Mouse (Mus musculus): ENCODE measurements at regions not wholly inside any gene's neighbourhood (a gene's known extent, or its start where the extent isn't known, plus 50 kb on each side); places are given as distances from the start of the nearest gene placed in this dataset.

GRCm38 (mm10) chr4:105994390-105994798 lies 204.7 kb downstream of the Gm12728 start:
- Histone ChIP-seq H3K27me3 (replicated peaks; ENCODE audit: control insufficient read depth, insufficient read depth, low read length) (no peaks in the 10 kb centered on the region), H3K36me3 (ENCODE audit: control insufficient read depth, insufficient read depth, low read length) (no peaks in the 10 kb centered on the region), H3K4me3 (ENCODE audit: low read depth, low read length) (no peak overlapping the region), H3K9me3 (ENCODE audit: control insufficient read depth, low read length) (no peaks in the 10 kb centered on the region), H3K4me1 (ENCODE audit: control insufficient read depth, insufficient read depth, low read length) (peaks cover 7% of the 10 kb centered on the region; the same call in 1 of the 2 replicates), H3K4me2 (ENCODE audit: low read depth, low read length) (no peak overlapping the region), H3K27ac (replicated peaks; ENCODE audit: low read depth, low read length) (no peak overlapping the region), H3K9ac (ENCODE audit: low read depth, low read length) (no peak overlapping the region)
- DNase-seq (ENCODE audit: low spot score) (no peak), ATAC-seq (ENCODE audit: low read depth) (no peak)
- WGBS: 60% methylated on average over 14 of the region's 14 CpGs

DNA sequence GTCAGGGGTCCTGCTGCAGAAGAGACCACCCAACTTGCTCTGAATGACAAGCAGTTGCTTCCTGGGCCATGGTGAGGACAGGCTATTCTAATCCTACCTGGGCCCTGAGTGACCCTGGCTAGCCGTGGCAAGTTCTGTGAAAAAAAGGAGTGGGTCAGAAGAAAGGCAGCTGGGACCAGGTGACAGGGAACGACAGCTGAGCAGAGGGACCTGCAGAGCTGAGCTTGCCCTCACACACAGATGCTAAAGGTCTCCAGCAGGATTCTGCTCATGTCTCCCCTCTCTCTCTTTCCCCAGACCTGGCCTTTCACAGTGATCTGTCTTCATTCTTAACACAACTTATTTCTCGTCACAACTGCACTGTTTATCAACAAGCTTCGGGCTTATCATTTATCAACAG lies 206.4 kb downstream of the Gm12728 start:
- H3K4me3 ChIP-seq (ENCODE audit: low read depth, low read length): no peak overlapping the region
- H3K36me3 ChIP-seq (ENCODE audit: control insufficient read depth, insufficient read depth, low read length): no peaks in the 10 kb centered on the region
- H3K4me1 ChIP-seq (ENCODE audit: control insufficient read depth, insufficient read depth, low read length): peaks cover 7% of the 10 kb centered on the region; the same call in 1 of the 2 replicates
- WGBS: 65% methylated on average over 4 of the region's 4 CpGs
- DNase-seq (ENCODE audit: low spot score) (no peak), ATAC-seq (ENCODE audit: low read depth) (no peak)
- H3K27ac ChIP-seq (replicated peaks; ENCODE audit: low read depth, low read length): no peak overlapping the region
- no peak overlapping the region for H3K4me2 ChIP-seq (ENCODE audit: low read depth, low read length)
- H3K9me3 ChIP-seq (ENCODE audit: control insufficient read depth, low read length): no peaks in the 10 kb centered on the region
- no peaks in the 10 kb centered on the region for H3K27me3 ChIP-seq (replicated peaks; ENCODE audit: control insufficient read depth, insufficient read depth, low read length)
- no peak overlapping the region for H3K9ac ChIP-seq (ENCODE audit: low read depth, low read length)

DNA sequence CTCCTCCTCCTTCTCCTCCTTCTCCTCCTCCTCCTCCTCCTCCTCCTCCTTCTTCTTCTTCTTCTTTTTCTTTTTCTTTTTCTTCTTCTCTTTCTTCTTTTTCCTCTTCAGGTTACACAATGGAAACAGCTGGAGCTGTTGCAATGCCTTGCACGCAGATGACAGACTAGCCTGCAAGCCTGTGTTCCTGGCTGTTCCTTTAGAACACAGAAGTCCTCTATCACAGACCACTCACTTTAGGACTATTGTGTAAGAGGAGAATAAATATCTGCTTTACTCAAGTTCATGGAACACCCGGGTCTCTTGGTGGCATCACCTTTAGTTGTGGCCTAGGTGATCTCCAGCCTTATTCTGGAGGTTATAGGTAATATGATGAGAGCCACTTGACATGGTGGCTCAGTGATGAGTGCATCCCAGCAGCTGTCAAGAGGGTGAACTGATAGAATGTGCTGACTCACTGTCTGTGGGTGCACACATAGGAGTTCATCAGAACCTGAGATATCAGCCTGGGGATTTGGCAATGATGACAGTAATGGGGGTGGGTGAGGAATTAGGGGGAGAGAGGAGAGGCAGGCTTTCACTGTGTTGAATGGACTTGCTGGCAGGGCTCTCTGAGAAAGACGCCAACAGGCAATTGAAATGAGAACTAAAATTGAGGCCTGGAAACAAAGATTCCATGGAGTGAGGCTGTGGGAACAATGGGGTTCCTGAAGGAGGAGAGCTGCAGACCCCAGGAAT lies 207.4 kb downstream of the Gm12728 start:
- Histone ChIP-seq H3K27ac (replicated peaks; ENCODE audit: low read depth, low read length) (no peak overlapping the region), H3K9me3 (ENCODE audit: control insufficient read depth, low read length) (no peaks in the 10 kb centered on the region), H3K9ac (ENCODE audit: low read depth, low read length) (no peak overlapping the region), H3K27me3 (replicated peaks; ENCODE audit: control insufficient read depth, insufficient read depth, low read length) (no peaks in the 10 kb centered on the region), H3K4me2 (ENCODE audit: low read depth, low read length) (no peak overlapping the region), H3K36me3 (ENCODE audit: control insufficient read depth, insufficient read depth, low read length) (no peaks in the 10 kb centered on the region), H3K4me3 (ENCODE audit: low read depth, low read length) (no peak overlapping the region), H3K4me1 (ENCODE audit: control insufficient read depth, insufficient read depth, low read length) (peaks cover 7% of the 10 kb centered on the region; the same call in 1 of the 2 replicates)
- ATAC-seq (ENCODE audit: low read depth) (no peak), DNase-seq (ENCODE audit: low spot score) (no peak)
- WGBS: 71% methylated on average over 3 of the region's 3 CpGs

- Histone ChIP-seq H3K4me3 (ENCODE audit: low read depth, low read length) (no peak overlapping the region), H3K4me2 (ENCODE audit: low read depth, low read length) (no peak overlapping the region), H3K27me3 (replicated peaks; ENCODE audit: control insufficient read depth, insufficient read depth, low read length) (no peaks in the 10 kb centered on the region), H3K27ac (replicated peaks; ENCODE audit: low read depth, low read length) (no peak overlapping the region), H3K4me1 (ENCODE audit: control insufficient read depth, insufficient read depth, low read length) (no peaks in the 10 kb centered on the region), H3K36me3 (ENCODE audit: control insufficient read depth, insufficient read depth, low read length) (no peaks in the 10 kb centered on the region), H3K9me3 (ENCODE audit: control insufficient read depth, low read length) (no peaks in the 10 kb centered on the region), H3K9ac (ENCODE audit: low read depth, low read length) (no peak overlapping the region)
- DNase-seq (ENCODE audit: low spot score) (no peak), ATAC-seq (ENCODE audit: low read depth) (no peak)
- WGBS: 80% methylated on average over 3 of the region's 3 CpGs
These were observed 212.8 kb downstream of the Gm12728 start for GRCm38 (mm10) chr4:106002516-106002915.

GRCm38 (mm10) chr4:106005936-106006335 lies 216.3 kb downstream of the Gm12728 start:
- Histone ChIP-seq H3K27ac (replicated peaks; ENCODE audit: low read depth, low read length) (no peak overlapping the region), H3K4me3 (ENCODE audit: low read depth, low read length) (no peak overlapping the region), H3K4me2 (ENCODE audit: low read depth, low read length) (no peak overlapping the region), H3K9me3 (ENCODE audit: control insufficient read depth, low read length) (no peaks in the 10 kb centered on the region), H3K27me3 (replicated peaks; ENCODE audit: control insufficient read depth, insufficient read depth, low read length) (no peaks in the 10 kb centered on the region), H3K36me3 (ENCODE audit: control insufficient read depth, insufficient read depth, low read length) (no peaks in the 10 kb centered on the region), H3K9ac (ENCODE audit: low read depth, low read length) (no peak overlapping the region), H3K4me1 (ENCODE audit: control insufficient read depth, insufficient read depth, low read length) (no peaks in the 10 kb centered on the region)
- WGBS: 82% methylated on average over 5 of the region's 5 CpGs
- ATAC-seq (ENCODE audit: low read depth) (no peak), DNase-seq (ENCODE audit: low spot score) (no peak)

GRCm38 (mm10) chr4:106007334-106008190 lies 217.9 kb downstream of the Gm12728 start:
- Histone ChIP-seq H3K36me3 (ENCODE audit: control insufficient read depth, insufficient read depth, low read length) (no peaks in the 10 kb centered on the region), H3K4me1 (ENCODE audit: control insufficient read depth, insufficient read depth, low read length) (no peaks in the 10 kb centered on the region), H3K9ac (ENCODE audit: low read depth, low read length) (no peak overlapping the region), H3K27me3 (replicated peaks; ENCODE audit: control insufficient read depth, insufficient read depth, low read length) (no peaks in the 10 kb centered on the region), H3K9me3 (ENCODE audit: control insufficient read depth, low read length) (no peaks in the 10 kb centered on the region), H3K4me3 (ENCODE audit: low read depth, low read length) (no peak overlapping the region), H3K4me2 (ENCODE audit: low read depth, low read length) (no peak overlapping the region), H3K27ac (replicated peaks; ENCODE audit: low read depth, low read length) (no peak overlapping the region)
- no peak for ATAC-seq (ENCODE audit: low read depth)
- 73% methylated on average over 8 of the region's 8 CpGs for WGBS
- DNase-seq (ENCODE audit: low spot score): no peak

- Histone ChIP-seq H3K27ac (replicated peaks; ENCODE audit: low read depth, low read length) (no peak overlapping the region), H3K36me3 (ENCODE audit: control insufficient read depth, insufficient read depth, low read length) (no peaks in the 10 kb centered on the region), H3K4me3 (ENCODE audit: low read depth, low read length) (no peak overlapping the region), H3K27me3 (replicated peaks; ENCODE audit: control insufficient read depth, insufficient read depth, low read length) (no peaks in the 10 kb centered on the region), H3K9ac (ENCODE audit: low read depth, low read length) (no peak overlapping the region), H3K4me2 (ENCODE audit: low read depth, low read length) (no peak overlapping the region), H3K9me3 (ENCODE audit: control insufficient read depth, low read length) (no peaks in the 10 kb centered on the region), H3K4me1 (ENCODE audit: control insufficient read depth, insufficient read depth, low read length) (peaks cover 13% of the 10 kb centered on the region; the same call in 1 of the 2 replicates)
- ATAC-seq (ENCODE audit: low read depth) (no peak), DNase-seq (ENCODE audit: low spot score) (no peak)
- WGBS: 77% methylated on average over 6 of the region's 6 CpGs
These were observed 227.5 kb downstream of the Gm12728 start for GRCm38 (mm10) chr4:106017065-106017646.

- no peaks in the 10 kb centered on the region for H3K9me3 ChIP-seq (ENCODE audit: control insufficient read depth, low read length)
- H3K4me3 ChIP-seq (ENCODE audit: low read depth, low read length): no peak overlapping the region
- H3K36me3 ChIP-seq (ENCODE audit: control insufficient read depth, insufficient read depth, low read length): no peaks in the 10 kb centered on the region
- H3K9ac ChIP-seq (ENCODE audit: low read depth, low read length): no peak overlapping the region
- ATAC-seq (ENCODE audit: low read depth) (no peak), DNase-seq (ENCODE audit: low spot score) (no peak)
- peaks cover 13% of the 10 kb centered on the region; the same call in 1 of the 2 replicates for H3K4me1 ChIP-seq (ENCODE audit: control insufficient read depth, insufficient read depth, low read length)
- WGBS: 80% methylated on average over 4 of the region's 4 CpGs
- no peak overlapping the region for H3K27ac ChIP-seq (replicated peaks; ENCODE audit: low read depth, low read length)
- H3K27me3 ChIP-seq (replicated peaks; ENCODE audit: control insufficient read depth, insufficient read depth, low read length): no peaks in the 10 kb centered on the region
- H3K4me2 ChIP-seq (ENCODE audit: low read depth, low read length): no peak overlapping the region
These were observed 229.3 kb downstream of the Gm12728 start for GRCm38 (mm10) chr4:106018936-106019335.

Measured in embryonic facial prominence, embryonic 14.5 days (tissue).